12 mouse cellular contexts compared by ENCODE assay signal in genomic region chr13:104516766-104517364, GRCm38 (mm10).
DNase-seq lines count a peak whose midpoint lies in the region; ATAC-seq and TF ChIP-seq lines count a peak whose summit lies in the region.
"Had no signal": no experiment of that assay in that cellular context is flagged by ENCODE, and none has a peak within 500 bp of the region (broad histone marks: within the 10 kb centered on the region; RNA-seq: fewer than 3 reads in every experiment).

No protein-coding gene starts in this region.

- no peak for TF ChIP-seq POLR2A in myocyte (IDR thresholded peaks at IDR 0.05; ENCODE audit: insufficient read length, low read depth)
- no peak for TF ChIP-seq POLR2A in cerebellum, adult 2 months (IDR thresholded peaks at IDR 0.05; ENCODE audit: borderline replicate concordance, insufficient read depth, low read length)

- 46% methylated on average over 7 of the region's 7 CpGs for WGBS in heart, embryonic 11.5 days (ENCODE audit: insufficient replicate concordance)
- WGBS in lung, postnatal 0 days: 30% methylated on average over 7 of the region's 7 CpGs
- WGBS in cerebellum, adult 2 months: 59% methylated on average over 7 of the region's 7 CpGs

- DNase-seq in heart, postnatal 4 days: no peak
- peak; percentile 54 for DNase-seq in lung, postnatal 0 days (ENCODE audit: low spot score)
- DNase-seq in lung, postnatal 36 days: no peak
- DNase-seq in embryo, embryonic 11 days: peak; percentile 42
- DNase-seq in cerebellum, postnatal 36 days: no peak
- DNase-seq in cerebellum, adult 2 months: no peak
- DNase-seq: cerebellum, adult 11 months; liver, embryonic 13.5 days had no signal

- H3K79me2 ChIP-seq in myocyte (ENCODE audit: control insufficient read depth, insufficient read depth): no peaks in the 10 kb centered on the region

- no peak overlapping the region for H3K4me3 ChIP-seq in heart, embryonic 11.5 days (ENCODE audit: low read depth, low read length)
- no peak overlapping the region for H3K4me3 ChIP-seq in lung, postnatal 0 days (ENCODE audit: low read depth, low read length)
- no peak overlapping the region for H3K4me3 ChIP-seq in myocyte
- H3K4me3 ChIP-seq in cerebellum, adult 2 months (replicated peaks; ENCODE audit: insufficient read depth, low read depth, low read length): no peak overlapping the region
- H3K4me3 ChIP-seq: hindbrain, embryonic 15.5 days; kidney, embryonic 15.5 days; liver, embryonic 13.5 days had no signal

- no peaks in the 10 kb centered on the region for H3K27me3 ChIP-seq in heart, embryonic 11.5 days (ENCODE audit: control insufficient read depth, insufficient read depth, low read length)
- no peaks in the 10 kb centered on the region for H3K27me3 ChIP-seq in lung, postnatal 0 days (replicated peaks; ENCODE audit: insufficient read depth, low read length)
- no peaks in the 10 kb centered on the region for H3K27me3 ChIP-seq in myocyte (ENCODE audit: control insufficient read depth, insufficient read depth, insufficient read length)
- H3K27me3 ChIP-seq in cerebellum, adult 2 months (ENCODE audit: control insufficient read depth, insufficient read depth, low read length): no peaks in the 10 kb centered on the region
- H3K27me3 ChIP-seq: hindbrain, embryonic 15.5 days; kidney, embryonic 15.5 days; liver, embryonic 13.5 days had no signal

- TF ChIP-seq EP300 in lung, postnatal 0 days (IDR thresholded peaks at IDR 0.05): no peak

- H3K9me3 ChIP-seq in heart, embryonic 11.5 days (replicated peaks; ENCODE audit: control insufficient read depth, low read length): 0 out of 2 replicates have a peak, but pooled peaks cover 4% of the 10 kb centered on the region
- no peaks in the 10 kb centered on the region for H3K9me3 ChIP-seq in lung, postnatal 0 days (ENCODE audit: low read length)
- H3K9me3 ChIP-seq: hindbrain, embryonic 15.5 days; kidney, embryonic 15.5 days; liver, embryonic 13.5 days had no signal

- ATAC-seq in heart, embryonic 11.5 days (replicated peaks; ENCODE audit: insufficient number of reproducible peaks, low FRiP score, low TSS enrichment): no peak
- ATAC-seq in lung, postnatal 0 days: peak; percentile 63

- H3K9ac ChIP-seq in heart, embryonic 11.5 days (ENCODE audit: low read depth, low read length): no peak overlapping the region
- H3K9ac ChIP-seq in lung, postnatal 0 days (replicated peaks; ENCODE audit: low read depth): no peak overlapping the region
- H3K9ac ChIP-seq: hindbrain, embryonic 15.5 days; kidney, embryonic 15.5 days; liver, embryonic 13.5 days had no signal

- no peak overlapping the region for H3ac ChIP-seq in myocyte (ENCODE audit: control insufficient read depth, insufficient read length)

- peaks cover 10% of the 10 kb centered on the region for H3K4me1 ChIP-seq in heart, embryonic 11.5 days (ENCODE audit: control insufficient read depth, insufficient read depth, low read length)
- 0 out of 2 replicates have a peak, but pooled peaks cover 3% of the 10 kb centered on the region for H3K4me1 ChIP-seq in lung, postnatal 0 days (ENCODE audit: insufficient read depth, low read depth, low read length)
- no peaks in the 10 kb centered on the region for H3K4me1 ChIP-seq in cerebellum, adult 2 months (ENCODE audit: control insufficient read depth, insufficient read depth, low read length)
- H3K4me1 ChIP-seq: liver, embryonic 13.5 days had no signal

- H3K4me2 ChIP-seq in heart, embryonic 11.5 days: no peak overlapping the region
- no peak overlapping the region for H3K4me2 ChIP-seq in lung, postnatal 0 days (replicated peaks; ENCODE audit: low read depth, low read length)
- H3K4me2 ChIP-seq in myocyte (ENCODE audit: low read depth): peak overlapping the region; percentile 8
- H3K4me2 ChIP-seq: liver, embryonic 13.5 days had no signal

- no peak for TF ChIP-seq CTCF in lung, postnatal 0 days (IDR thresholded peaks at IDR 0.05)
- no peak for TF ChIP-seq CTCF in cerebellum, adult 2 months (IDR thresholded peaks at IDR 0.05; ENCODE audit: borderline replicate concordance, insufficient read depth, low read depth, low read length)

- no peaks in the 10 kb centered on the region for H3K36me3 ChIP-seq in heart, embryonic 11.5 days (ENCODE audit: control insufficient read depth, insufficient read depth, low read length)
- H3K36me3 ChIP-seq in lung, postnatal 0 days (ENCODE audit: insufficient read depth, low read length): no peaks in the 10 kb centered on the region
- no peaks in the 10 kb centered on the region for H3K36me3 ChIP-seq in myocyte (ENCODE audit: control insufficient read depth, insufficient read depth)
- H3K36me3 ChIP-seq: hindbrain, embryonic 15.5 days; kidney, embryonic 15.5 days; liver, embryonic 13.5 days had no signal

- peak overlapping the region; percentile 22 for H3K27ac ChIP-seq in heart, embryonic 11.5 days (ENCODE audit: low read depth, low read length)
- no peak overlapping the region for H3K27ac ChIP-seq in lung, postnatal 0 days (ENCODE audit: low read length)
- H3K27ac ChIP-seq in cerebellum, adult 2 months (ENCODE audit: insufficient read depth, low read length): no peak overlapping the region
- H3K27ac ChIP-seq: liver, embryonic 13.5 days had no signal

TF ChIP-seq in myocyte, 11 proteins besides CTCF, POLR2A, EP300 and RAD21:
- TF ChIP-seq REST (IDR thresholded peaks at IDR 0.05; ENCODE audit: insufficient read depth, insufficient read length): no peak
- peak; percentile 78 for TF ChIP-seq CEBPB (IDR thresholded peaks at IDR 0.05; ENCODE audit: insufficient read depth, poor library complexity, severe bottlenecking)

Comparison
In these comparisons a context has a peak if more than half of its experiments do, and no peak if none do; other contexts are left out.
1. DNase-seq: peak in lung, postnatal 0 days (single experiment) and embryo, embryonic 11 days (single experiment); none in heart, postnatal 4 days (single experiment), lung, postnatal 36 days (single experiment), cerebellum, postnatal 36 days (0 of 2) and cerebellum, adult 2 months (0 of 2).